Mouse (Mus musculus): ENCODE data around the gene Ccser1.

Gene Ccser1

GRCm38 (mm10) chr6:61300441-61300840 is 120.3 kb downstream of the Ccser1 start:
- no peak for DNase-seq (ENCODE audit: low spot score)

- DNase-seq (ENCODE audit: low spot score) = no peak
These were observed 120.9 kb downstream of the Ccser1 start for GRCm38 (mm10) chr6:61300975-61301374.

- DNase-seq (ENCODE audit: low spot score) = no peak
These were observed 121.5 kb downstream of the Ccser1 start for GRCm38 (mm10) chr6:61301631-61302030.

GRCm38 (mm10) chr6:61311324-61312091 is 131.4 kb downstream of the Ccser1 start:
- DNase-seq (ENCODE audit: low spot score) = no peak

- peak; percentile 45 for DNase-seq (ENCODE audit: low spot score)
These were observed 135.9 kb downstream of the Ccser1 start for GRCm38 (mm10) chr6:61315884-61316601.

GRCm38 (mm10) chr6:61320842-61321241 is 140.7 kb downstream of the Ccser1 start:
- no peak for DNase-seq (ENCODE audit: low spot score)

- DNase-seq (ENCODE audit: low spot score) = no peak
These were observed 142.2 kb downstream of the Ccser1 start for GRCm38 (mm10) chr6:61322328-61322727.

GRCm38 (mm10) chr6:61326131-61326530 is 146.0 kb downstream of the Ccser1 start:
- DNase-seq (ENCODE audit: low spot score) = no peak

- DNase-seq (ENCODE audit: low spot score) = no peak
These were observed 148.9 kb downstream of the Ccser1 start for GRCm38 (mm10) chr6:61328981-61329380.

GRCm38 (mm10) chr6:61329593-61330540 is 149.7 kb downstream of the Ccser1 start:
- no peak for DNase-seq (ENCODE audit: low spot score)

GRCm38 (mm10) chr6:61334466-61334865 is 154.3 kb downstream of the Ccser1 start:
- DNase-seq (ENCODE audit: low spot score) = no peak

- peak; percentile 30 for DNase-seq (ENCODE audit: low spot score)
These were observed 167.1 kb downstream of the Ccser1 start for GRCm38 (mm10) chr6:61347045-61347838.

GRCm38 (mm10) chr6:61363722-61364121 is 183.6 kb downstream of the Ccser1 start:
- DNase-seq (ENCODE audit: low spot score) = peak; percentile 15

- DNase-seq (ENCODE audit: low spot score) = peak; percentile 14
These were observed 202.4 kb downstream of the Ccser1 start for GRCm38 (mm10) chr6:61382526-61382925.

GRCm38 (mm10) chr6:61382991-61383390 is 202.9 kb downstream of the Ccser1 start:
- DNase-seq (ENCODE audit: low spot score) = no peak

- no peak for DNase-seq (ENCODE audit: low spot score)
These were observed 206.9 kb downstream of the Ccser1 start for GRCm38 (mm10) chr6:61387046-61387445.

- no peak for DNase-seq (ENCODE audit: low spot score)
These were observed 247.4 kb downstream of the Ccser1 start for GRCm38 (mm10) chr6:61427490-61427889.

GRCm38 (mm10) chr6:61430881-61431725 is 251.0 kb downstream of the Ccser1 start:
- no peak for DNase-seq (ENCODE audit: low spot score)

GRCm38 (mm10) chr6:61431726-61431984 is 251.5 kb downstream of the Ccser1 start:
- DNase-seq (ENCODE audit: low spot score) = no peak

- DNase-seq (ENCODE audit: low spot score) = no peak
These were observed 252.0 kb downstream of the Ccser1 start for GRCm38 (mm10) chr6:61432167-61432566.

- no peak for DNase-seq (ENCODE audit: low spot score)
These were observed 252.6 kb downstream of the Ccser1 start for GRCm38 (mm10) chr6:61432703-61433102.

Data from layer of hippocampus, adult 11-12 months (tissue).